In the genomic region with DNA sequence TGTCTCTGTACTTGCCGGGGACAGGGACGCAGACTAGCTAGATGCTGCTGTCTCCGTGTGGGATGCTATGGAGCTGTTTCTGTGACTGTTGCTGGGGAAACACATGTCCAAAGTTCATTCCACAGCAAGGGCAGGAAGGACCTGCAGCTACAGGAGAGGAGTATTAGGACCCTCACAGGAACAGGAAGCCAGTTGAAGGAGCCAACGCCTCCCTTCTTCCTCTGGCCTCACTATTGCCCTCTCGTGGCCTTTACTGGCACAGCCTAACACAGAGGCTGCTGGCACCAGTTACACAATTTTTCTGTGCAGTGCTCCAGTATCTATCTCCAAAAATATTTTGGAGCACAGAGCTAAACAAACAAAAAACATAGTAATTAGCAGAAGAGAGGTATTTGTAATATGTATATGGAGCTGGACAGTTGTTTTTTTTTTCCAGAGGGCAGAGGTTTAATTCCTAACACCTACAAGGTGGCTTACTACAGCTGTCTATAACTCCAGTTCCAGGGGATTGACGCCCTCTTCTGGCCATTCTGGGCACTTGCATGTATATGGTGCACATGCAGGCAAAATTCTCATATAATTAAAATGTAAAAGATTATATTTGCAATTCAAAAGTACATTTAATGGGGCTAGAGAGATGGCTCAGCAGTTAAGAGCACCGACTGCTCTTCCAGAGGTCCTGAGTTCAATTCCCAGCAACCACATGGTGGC, we compare ENCODE assay signal across 8 mouse cellular contexts. TPM values are rescaled to one million over a fixed set of nuclear protein-coding genes. Genes with fewer than 3 reads are reported as not detected.
DNase-seq lines count a peak whose midpoint lies in the region; ATAC-seq and TF ChIP-seq lines count a peak whose summit lies in the region.

A gene (minus strand): TSS at position 166 of the 711 bp plus-strand sequence.

- ATAC-seq in granulocyte monocyte progenitor cell, adult 5-6 weeks (replicated peaks; ENCODE audit: poor library complexity, severe bottlenecking), result peak; percentile 92
- ATAC-seq in intestine, postnatal 0 days, result peak; percentile 52; the same call in 1 of the 2 replicates
- ATAC-seq in limb, embryonic 12.5 days (ENCODE audit: insufficient number of reproducible peaks, insufficient read depth, low FRiP score, low TSS enrichment, low read depth), result no peak
- ATAC-seq in midbrain, embryonic 13.5 days, result no peak

- no peak within 1 kb of the TSS for H3K9ac ChIP-seq in intestine, postnatal 0 days (ENCODE audit: low read depth, low read length)
- H3K9ac ChIP-seq in limb, embryonic 12.5 days (replicated peaks), result no peak within 1 kb of the TSS
- no peak within 1 kb of the TSS for H3K9ac ChIP-seq in midbrain, embryonic 13.5 days (replicated peaks)

- no peaks in the 10 kb centered on the region for H3K36me3 ChIP-seq in embryonic facial prominence, embryonic 10.5 days (replicated peaks)
- no peaks in the 10 kb centered on the region for H3K36me3 ChIP-seq in intestine, postnatal 0 days (ENCODE audit: control insufficient read depth, insufficient read depth)
- no peaks in the 10 kb centered on the region for H3K36me3 ChIP-seq in limb, embryonic 12.5 days
- H3K36me3 ChIP-seq in midbrain, embryonic 13.5 days, result no peaks in the 10 kb centered on the region

- H3K9me3 ChIP-seq in embryonic facial prominence, embryonic 10.5 days, result 0 out of 2 replicates have a peak, but pooled peaks cover under 1% of the 10 kb centered on the region
- no peaks in the 10 kb centered on the region for H3K9me3 ChIP-seq in intestine, postnatal 0 days (ENCODE audit: control insufficient read depth)
- H3K9me3 ChIP-seq in limb, embryonic 12.5 days, result no peaks in the 10 kb centered on the region
- H3K9me3 ChIP-seq in midbrain, embryonic 13.5 days, result no peaks in the 10 kb centered on the region

- H3K4me1 ChIP-seq in embryonic facial prominence, embryonic 10.5 days, result peaks cover 10% of the 10 kb centered on the region
- H3K4me1 ChIP-seq in intestine, postnatal 0 days (replicated peaks; ENCODE audit: control insufficient read depth, insufficient read depth, low read length), result no peaks in the 10 kb centered on the region
- H3K4me1 ChIP-seq in limb, embryonic 12.5 days (replicated peaks), result no peaks in the 10 kb centered on the region
- H3K4me1 ChIP-seq in midbrain, embryonic 13.5 days (replicated peaks), result no peaks in the 10 kb centered on the region

- WGBS in embryonic facial prominence, embryonic 10.5 days, result 38% methylated on average over 7 of the region's 7 CpGs
- 35% methylated on average over 7 of the region's 7 CpGs for WGBS in intestine, postnatal 0 days
- 38% methylated on average over 7 of the region's 7 CpGs for WGBS in limb, embryonic 12.5 days
- WGBS in midbrain, embryonic 13.5 days, result 38% methylated on average over 7 of the region's 7 CpGs

- TF ChIP-seq CTCF in intestine, postnatal 0 days (IDR thresholded peaks at IDR 0.05; ENCODE audit: low read depth), result peak; percentile 92

- peak within 1 kb of the TSS; percentile 41 for H3K4me3 ChIP-seq in embryonic facial prominence, embryonic 10.5 days
- peak within 1 kb of the TSS; percentile 4; the same call in 1 of the 2 replicates for H3K4me3 ChIP-seq in intestine, postnatal 0 days (ENCODE audit: low read depth, low read length)
- peak within 1 kb of the TSS; percentile 29 for H3K4me3 ChIP-seq in limb, embryonic 12.5 days (replicated peaks)
- peak within 1 kb of the TSS; percentile 5; the same call in 1 of the 2 replicates for H3K4me3 ChIP-seq in midbrain, embryonic 13.5 days (replicated peaks)

- peak; percentile 92 for DNase-seq in A20 (ENCODE audit: low read depth, low spot score)
- peak; percentile 86 for DNase-seq in adrenal gland, postnatal 10 days
- DNase-seq in embryonic facial prominence, embryonic 10.5 days (ENCODE audit: low spot score), result peak; percentile 73
- peak; percentile 78 to 90 for DNase-seq in spleen, postnatal 10 days (ENCODE audit: low spot score in 2 of 2)

- H3K27ac ChIP-seq in embryonic facial prominence, embryonic 10.5 days (replicated peaks), result peak within 1 kb of the TSS; percentile 61
- no peak within 1 kb of the TSS for H3K27ac ChIP-seq in intestine, postnatal 0 days (ENCODE audit: low read depth, low read length)
- peak within 1 kb of the TSS; percentile 23; the same call in 1 of the 2 replicates for H3K27ac ChIP-seq in limb, embryonic 12.5 days
- no peak within 1 kb of the TSS for H3K27ac ChIP-seq in midbrain, embryonic 13.5 days

- no peaks in the 10 kb centered on the region for H3K27me3 ChIP-seq in embryonic facial prominence, embryonic 10.5 days (replicated peaks; ENCODE audit: low read depth, poor library complexity, severe bottlenecking)
- H3K27me3 ChIP-seq in intestine, postnatal 0 days (replicated peaks; ENCODE audit: control insufficient read depth, insufficient read depth, low read length), result no peaks in the 10 kb centered on the region
- no peaks in the 10 kb centered on the region; the same call in 1 of the 2 replicates for H3K27me3 ChIP-seq in limb, embryonic 12.5 days
- H3K27me3 ChIP-seq in midbrain, embryonic 13.5 days, result no peaks in the 10 kb centered on the region

- H3K4me2 ChIP-seq in intestine, postnatal 0 days (replicated peaks; ENCODE audit: low read depth), result peak within 1 kb of the TSS; percentile 33
- peak within 1 kb of the TSS; percentile 44 for H3K4me2 ChIP-seq in limb, embryonic 12.5 days
- peak within 1 kb of the TSS; percentile 42 for H3K4me2 ChIP-seq in midbrain, embryonic 13.5 days (replicated peaks)

RNA-seq across cellular contexts. Expression of the gene that starts here (rescaled TPM):
- total RNA-seq in adrenal gland, postnatal 10 days (2021), result 10 to 100 TPM; 25.3 to 26.0 TPM
- 2.3 and 3.0 TPM in 2 replicates for polyA plus RNA-seq in embryonic facial prominence, embryonic 10.5 days (2016; fragmentation: Nextera tagmentation; extraction: Ambion mirVana)
- 12.9 and 22.4 TPM in 2 replicates for total RNA-seq in granulocyte monocyte progenitor cell, adult 5-6 weeks (2014; fragmentation: Nextera tagmentation)
- 10.7 and 12.5 TPM in 2 replicates for total RNA-seq in granulocyte monocyte progenitor cell, adult 5-6 weeks (2017)
- polyA plus RNA-seq in intestine, postnatal 0 days (2015; fragmentation: Nextera tagmentation; extraction: Ambion mirVana), result 1.8 and 2.3 TPM in 2 replicates
- 4.0 and 7.1 TPM in 2 replicates for polyA plus RNA-seq in limb, embryonic 12.5 days (2016; fragmentation: Nextera tagmentation; extraction: Ambion mirVana)
- 3.5 and 4.1 TPM in 2 replicates for polyA plus RNA-seq in midbrain, embryonic 13.5 days (2015; fragmentation: Nextera tagmentation; extraction: Ambion mirVana)

Comparison
In these comparisons a context has a peak if more than half of its experiments do, and no peak if none do; other contexts are left out.
1. H3K27ac ChIP-seq: peak in embryonic facial prominence, embryonic 10.5 days (single experiment) and limb, embryonic 12.5 days (single experiment); none in intestine, postnatal 0 days (single experiment) and midbrain, embryonic 13.5 days (single experiment).
2. ATAC-seq: peak in granulocyte monocyte progenitor cell, adult 5-6 weeks (single experiment) and intestine, postnatal 0 days (single experiment); none in limb, embryonic 12.5 days (single experiment) and midbrain, embryonic 13.5 days (single experiment).
3. Peak in every context shown above with its lines, with median percentiles within 50 percentile points of each other: DNase-seq, H3K4me3 ChIP-seq and H3K4me2 ChIP-seq.